Mouse (Mus musculus): ENCODE results near the gene 0610012G03Rik. TPM values are rescaled to one million over a fixed set of nuclear protein-coding genes. Genes with fewer than 3 reads are reported as not detected.

The 0610012G03Rik gene
- polyA plus RNA-seq, 1 experiment: 15.6 TPM

DNA sequence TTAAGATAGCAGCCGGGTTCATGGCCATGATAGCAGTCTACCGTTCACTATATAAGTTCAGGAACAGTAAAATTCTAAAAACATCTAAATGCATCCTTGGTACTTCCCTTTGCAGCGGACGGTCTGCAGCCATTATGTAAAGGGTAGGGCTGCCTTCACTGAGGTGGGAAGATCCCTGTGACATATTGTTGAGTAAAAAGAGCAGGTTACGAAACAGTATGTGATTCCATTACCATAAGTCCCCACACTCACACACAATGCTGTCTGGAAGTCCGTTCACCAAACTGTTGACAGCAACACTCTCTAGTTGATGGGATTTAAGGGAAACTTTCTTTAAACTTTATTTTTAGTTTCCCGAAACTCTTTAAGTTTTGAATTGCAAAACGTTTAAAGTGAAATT is 45.1 kb downstream of the 0610012G03Rik start:
- no peak for TF ChIP-seq CTCF (IDR thresholded peaks at IDR 0.05; ENCODE audit: low read depth, low read length)
- no peak for TF ChIP-seq POLR2A (IDR thresholded peaks at IDR 0.05; ENCODE audit: insufficient read depth, low read length)
- no peak for TF ChIP-seq EP300 (IDR thresholded peaks at IDR 0.05; ENCODE audit: insufficient read depth, low read depth, low read length)
- no peaks in the 10 kb centered on the region for H3K9me3 ChIP-seq (replicated peaks; ENCODE audit: control insufficient read depth, insufficient read depth, low read length, poor library complexity, severe bottlenecking)
- no peak overlapping the region for H3K4me3 ChIP-seq (ENCODE audit: low read depth, low read length)
- H3K4me1 ChIP-seq (ENCODE audit: control insufficient read depth, insufficient read depth, low read length): no peaks in the 10 kb centered on the region
- no peaks in the 10 kb centered on the region for H3K27me3 ChIP-seq (ENCODE audit: control insufficient read depth, insufficient read depth, low read length, poor library complexity, severe bottlenecking)
- H3K27ac ChIP-seq (ENCODE audit: insufficient read depth, low read length): no peak overlapping the region
- H3K9ac ChIP-seq (ENCODE audit: low read depth, poor library complexity, severe bottlenecking): no peak overlapping the region
- no peaks in the 10 kb centered on the region for H3K36me3 ChIP-seq (ENCODE audit: control insufficient read depth, insufficient read depth, low read length, poor library complexity, severe bottlenecking)

DNA sequence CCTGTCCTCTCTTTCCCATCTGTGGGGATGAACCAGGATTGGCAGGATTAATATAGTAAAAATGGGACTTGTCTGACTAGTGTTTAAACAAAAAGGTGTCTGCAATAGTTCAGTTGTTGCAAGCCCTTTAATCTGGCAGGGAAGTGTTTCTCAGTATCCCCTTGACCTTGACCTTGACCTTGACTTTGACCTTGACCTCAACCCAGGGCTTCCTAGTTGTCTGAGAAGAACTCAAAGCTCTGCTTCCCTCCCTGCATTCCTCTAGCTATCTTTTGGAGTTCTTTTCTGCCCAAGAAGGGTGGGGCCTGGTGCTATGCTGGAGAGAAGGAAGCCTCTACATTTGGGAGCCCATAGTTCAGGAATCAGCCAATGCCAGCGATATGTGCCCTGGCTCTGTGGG is 46.4 kb downstream of the 0610012G03Rik start:
- no peak overlapping the region for H3K4me3 ChIP-seq (ENCODE audit: low read depth, low read length)
- no peak for TF ChIP-seq POLR2A (IDR thresholded peaks at IDR 0.05; ENCODE audit: insufficient read depth, low read length)
- TF ChIP-seq EP300 (IDR thresholded peaks at IDR 0.05; ENCODE audit: insufficient read depth, low read depth, low read length): no peak
- no peak for TF ChIP-seq CTCF (IDR thresholded peaks at IDR 0.05; ENCODE audit: low read depth, low read length)
- H3K9ac ChIP-seq (ENCODE audit: low read depth, poor library complexity, severe bottlenecking): no peak overlapping the region
- no peaks in the 10 kb centered on the region for H3K4me1 ChIP-seq (ENCODE audit: control insufficient read depth, insufficient read depth, low read length)
- H3K27me3 ChIP-seq (ENCODE audit: control insufficient read depth, insufficient read depth, low read length, poor library complexity, severe bottlenecking): no peaks in the 10 kb centered on the region
- no peaks in the 10 kb centered on the region for H3K9me3 ChIP-seq (replicated peaks; ENCODE audit: control insufficient read depth, insufficient read depth, low read length, poor library complexity, severe bottlenecking)
- no peak overlapping the region for H3K27ac ChIP-seq (ENCODE audit: insufficient read depth, low read length)
- H3K36me3 ChIP-seq (ENCODE audit: control insufficient read depth, insufficient read depth, low read length, poor library complexity, severe bottlenecking): no peaks in the 10 kb centered on the region

DNA sequence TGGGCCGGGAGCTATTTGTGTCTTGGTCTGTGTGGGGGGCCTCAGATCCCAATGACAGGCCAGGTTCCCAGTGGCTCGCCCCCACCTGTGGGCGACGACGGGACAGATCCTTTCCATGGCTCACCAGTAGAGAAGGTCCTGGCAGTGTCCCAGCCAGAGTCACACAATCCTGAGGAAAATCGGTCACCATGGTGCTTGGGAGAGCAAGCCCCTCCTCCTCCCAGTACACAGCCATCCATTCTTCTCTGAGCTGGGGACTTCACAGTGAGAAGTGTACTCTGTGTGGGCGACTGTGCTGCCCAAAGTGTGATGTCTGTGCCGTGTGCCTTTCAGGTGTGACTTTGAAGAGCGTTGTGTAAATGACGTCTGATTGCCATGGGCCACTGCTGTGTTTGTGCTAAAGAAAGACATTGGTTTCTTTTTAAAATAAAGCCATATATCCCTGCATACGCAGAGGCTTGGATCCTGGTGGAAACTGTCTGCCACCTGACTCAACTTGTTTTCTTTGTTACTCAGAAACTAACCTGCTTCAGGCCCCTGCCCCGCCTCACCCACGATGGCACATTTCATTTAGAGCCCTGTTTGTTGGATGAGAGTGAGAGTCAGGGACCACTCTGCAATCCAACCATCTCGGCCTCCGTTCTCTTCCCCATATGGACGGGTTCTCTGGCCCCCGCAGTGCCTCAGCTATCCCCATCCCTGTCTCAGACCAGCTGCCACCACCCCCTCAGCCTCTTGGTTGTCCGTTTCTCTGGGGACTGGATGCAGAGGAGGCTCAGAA is 49.6 kb downstream of the 0610012G03Rik start:
- Histone ChIP-seq H3K4me1 (ENCODE audit: control insufficient read depth, insufficient read depth, low read length) (no peaks in the 10 kb centered on the region), H3K27me3 (ENCODE audit: control insufficient read depth, insufficient read depth, low read length, poor library complexity, severe bottlenecking) (no peaks in the 10 kb centered on the region), H3K4me3 (ENCODE audit: low read depth, low read length) (no peak overlapping the region), H3K27ac (ENCODE audit: insufficient read depth, low read length) (no peak overlapping the region), H3K36me3 (ENCODE audit: control insufficient read depth, insufficient read depth, low read length, poor library complexity, severe bottlenecking) (no peaks in the 10 kb centered on the region), H3K9ac (ENCODE audit: low read depth, poor library complexity, severe bottlenecking) (no peak overlapping the region), H3K9me3 (replicated peaks; ENCODE audit: control insufficient read depth, insufficient read depth, low read length, poor library complexity, severe bottlenecking) (no peaks in the 10 kb centered on the region)
- TF ChIP-seq POLR2A (IDR thresholded peaks at IDR 0.05; ENCODE audit: insufficient read depth, low read length) (no peak), EP300 (IDR thresholded peaks at IDR 0.05; ENCODE audit: insufficient read depth, low read depth, low read length) (no peak), CTCF (IDR thresholded peaks at IDR 0.05; ENCODE audit: low read depth, low read length) (no peak)

Other genes starting within 250 kb of the 0610012G03Rik start
- not detected in 2 replicates for gene Meltf, start 69.7 kb downstream of the 0610012G03Rik start, polyA plus RNA-seq (2011; ENCODE audit: insufficient read depth, insufficient read length, low read depth, missing spikeins)
- gene Pigz, start 14.6 kb downstream of the 0610012G03Rik start, polyA plus RNA-seq (2011; ENCODE audit: insufficient read depth, insufficient read length, low read depth, missing spikeins): not detected in 2 replicates
- 84.8 and 90.2 TPM in 2 replicates for gene Ncbp2, start within 50 bp of the 0610012G03Rik start, polyA plus RNA-seq (2011; ENCODE audit: insufficient read depth, insufficient read length, low read depth, missing spikeins)
- 23.5 and 25.6 TPM in 2 replicates for gene Senp5, start 54.8 kb upstream of the 0610012G03Rik start, polyA plus RNA-seq (2011; ENCODE audit: insufficient read depth, insufficient read length, low read depth, missing spikeins)
- 76.8 and 81.0 TPM in 2 replicates for gene Pak2, start 130.8 kb upstream of the 0610012G03Rik start, polyA plus RNA-seq (2011; ENCODE audit: insufficient read depth, insufficient read length, low read depth, missing spikeins)
- gene Pigx, start 151.2 kb upstream of the 0610012G03Rik start, polyA plus RNA-seq (2011; ENCODE audit: insufficient read depth, insufficient read length, low read depth, missing spikeins): 69.1 and 69.2 TPM in 2 replicates
- gene Cep19, start 151.3 kb upstream of the 0610012G03Rik start, polyA plus RNA-seq (2011; ENCODE audit: insufficient read depth, insufficient read length, low read depth, missing spikeins): 12.7 and 13.0 TPM in 2 replicates
- 0.61 and 1.1 TPM in 2 replicates for gene Nrros, start 217.1 kb upstream of the 0610012G03Rik start, polyA plus RNA-seq (2011; ENCODE audit: insufficient read depth, insufficient read length, low read depth, missing spikeins)
- gene Bex6, start 231.3 kb upstream of the 0610012G03Rik start, polyA plus RNA-seq (2011; ENCODE audit: insufficient read depth, insufficient read length, low read depth, missing spikeins): not detected in 2 replicates

Measured in ES-Bruce4 (cell line).